Mouse (Mus musculus) G1E (cell line): ENCODE measurements at regions not wholly inside any gene's neighbourhood (a gene's known extent, or its start where the extent isn't known, plus 50 kb on each side); places are given as distances from the start of the nearest gene placed in this dataset.

Experiments used
- ATAC-seq: 2 replicates; pipeline ENCODE4 v1.8.0; 2016; ENCODE audit warnings: mild to moderate bottlenecking; ENCODE audit not compliant: insufficient number of reproducible peaks, poor library complexity, low FRiP score, severe bottlenecking; ENCODE audit errors: extremely low read depth
- DNase-seq: peaks from one replicate; pipeline ENCODE4 v3.0.0; 2012; ENCODE audit warnings: low spot score
- H3K27me3 ChIP-seq: 2 replicates; pipeline ENCODE4 v1.6.1; 2012; ENCODE audit warnings: mild to moderate bottlenecking, low read length, inconsistent platforms; ENCODE audit not compliant: insufficient read depth
- H3K36me3 ChIP-seq: replicated peaks from 2 replicates; pipeline ENCODE3; 2012; ENCODE audit warnings: mild to moderate bottlenecking, inconsistent platforms
- H3K4me1 ChIP-seq: 2 replicates; pipeline ENCODE4 v1.6.1; 2012; ENCODE audit warnings: low read depth, low read length, inconsistent platforms, mixed read lengths; ENCODE audit not compliant: insufficient read depth
- H3K4me3 ChIP-seq: 2 replicates; pipeline ENCODE4 v1.5.1; 2012; ENCODE audit warnings: low read depth, mild to moderate bottlenecking, inconsistent platforms, low read length, moderate library complexity, mixed read lengths
- H3K9me3 ChIP-seq: replicated peaks from 2 replicates; pipeline ENCODE4 v1.6.1; 2012; ENCODE audit warnings: inconsistent platforms
- CTCF ChIP-seq: IDR thresholded peaks from 2 replicates; pipeline ENCODE4 v1.5.1; 2012; ENCODE audit warnings: low read depth, low read length, inconsistent platforms, mixed read lengths
- GATA1 ChIP-seq: IDR thresholded peaks from 2 replicates; pipeline ENCODE4 v1.6.1; 2012; ENCODE audit warnings: borderline replicate concordance, low read length, inconsistent platforms, mixed read lengths
- GATA2 ChIP-seq: IDR thresholded peaks from 2 replicates; pipeline ENCODE4 v1.6.1; 2012; ENCODE audit warnings: low read depth, low read length, inconsistent platforms, borderline replicate concordance
- POLR2AphosphoS5 ChIP-seq: IDR thresholded peaks from 2 replicates; pipeline ENCODE4 v1.6.1; 2012; ENCODE audit warnings: low read depth, low read length, inconsistent platforms; ENCODE audit not compliant: insufficient replicate concordance
- TAL1 ChIP-seq: conservative IDR thresholded peaks from 2 replicates; pipeline ENCODE4 v1.6.1; 2012; ENCODE audit warnings: low read depth, low read length, inconsistent platforms, mixed read lengths

DNA sequence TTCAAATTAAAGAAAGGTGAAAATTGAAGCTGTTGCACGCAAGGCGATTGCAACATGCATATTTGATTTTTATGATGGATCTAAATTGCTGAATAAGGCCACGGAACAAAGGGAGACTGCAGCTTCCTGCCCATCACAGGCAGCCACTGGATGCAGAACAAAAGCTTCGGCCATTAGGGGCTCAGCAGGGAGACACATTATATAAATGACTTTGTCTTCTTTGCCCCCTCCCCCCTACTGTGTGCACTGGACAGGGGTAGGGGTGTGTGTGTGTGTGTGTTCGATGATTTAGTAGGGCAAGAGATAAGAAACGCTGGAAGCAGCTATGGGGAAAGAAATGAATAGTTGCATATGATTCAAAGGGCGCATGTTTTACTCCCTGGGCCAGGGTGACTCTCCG lies 481.2 kb upstream of the Pmfbp1 start:
- no peaks in the 10 kb centered on the region for H3K36me3 ChIP-seq
- DNase-seq (no peak), ATAC-seq (no peak)
- TF ChIP-seq CTCF (no peak), GATA2 (no peak), TAL1 (no peak), POLR2AphosphoS5 (no peak)
- no peaks in the 10 kb centered on the region for H3K27me3 ChIP-seq
- H3K4me3 ChIP-seq, result no peak overlapping the region
- H3K4me1 ChIP-seq, result no peaks in the 10 kb centered on the region
- peaks cover 65% of the 10 kb centered on the region for H3K9me3 ChIP-seq

GRCm38 (mm10) chr8:109013577-109013976 lies 480.2 kb upstream of the Pmfbp1 start:
- DNase-seq (no peak), ATAC-seq (no peak)
- peaks cover 60% of the 10 kb centered on the region for H3K9me3 ChIP-seq
- H3K36me3 ChIP-seq, result no peaks in the 10 kb centered on the region
- no peaks in the 10 kb centered on the region for H3K4me1 ChIP-seq
- no peaks in the 10 kb centered on the region for H3K27me3 ChIP-seq
- TF ChIP-seq POLR2AphosphoS5 (no peak), GATA1 (no peak), CTCF (no peak), GATA2 (no peak), TAL1 (no peak)
- no peak overlapping the region for H3K4me3 ChIP-seq

- no peaks in the 10 kb centered on the region for H3K36me3 ChIP-seq
- no peak for TF ChIP-seq GATA2
- TF ChIP-seq TAL1, result no peak
- no peak for TF ChIP-seq POLR2AphosphoS5
- no peak for TF ChIP-seq GATA1
- TF ChIP-seq CTCF, result no peak
- H3K4me1 ChIP-seq, result no peaks in the 10 kb centered on the region
- H3K27me3 ChIP-seq, result no peaks in the 10 kb centered on the region
- H3K9me3 ChIP-seq, result peaks cover 60% of the 10 kb centered on the region
- no peak overlapping the region for H3K4me3 ChIP-seq
- no peak for ATAC-seq
- no peak for DNase-seq
These were observed 479.1 kb upstream of the Pmfbp1 start for GRCm38 (mm10) chr8:109014746-109015145.

GRCm38 (mm10) chr8:109019565-109019964 lies 474.3 kb upstream of the Pmfbp1 start:
- DNase-seq (no peak), ATAC-seq (no peak)
- Histone ChIP-seq H3K4me3 (no peak overlapping the region), H3K36me3 (no peaks in the 10 kb centered on the region), H3K27me3 (no peaks in the 10 kb centered on the region), H3K4me1 (no peaks in the 10 kb centered on the region), H3K9me3 (peaks cover 53% of the 10 kb centered on the region)
- no peak for TF ChIP-seq GATA2
- TF ChIP-seq TAL1, result no peak
- TF ChIP-seq POLR2AphosphoS5, result no peak
- no peak for TF ChIP-seq CTCF
- no peak for TF ChIP-seq GATA1

DNA sequence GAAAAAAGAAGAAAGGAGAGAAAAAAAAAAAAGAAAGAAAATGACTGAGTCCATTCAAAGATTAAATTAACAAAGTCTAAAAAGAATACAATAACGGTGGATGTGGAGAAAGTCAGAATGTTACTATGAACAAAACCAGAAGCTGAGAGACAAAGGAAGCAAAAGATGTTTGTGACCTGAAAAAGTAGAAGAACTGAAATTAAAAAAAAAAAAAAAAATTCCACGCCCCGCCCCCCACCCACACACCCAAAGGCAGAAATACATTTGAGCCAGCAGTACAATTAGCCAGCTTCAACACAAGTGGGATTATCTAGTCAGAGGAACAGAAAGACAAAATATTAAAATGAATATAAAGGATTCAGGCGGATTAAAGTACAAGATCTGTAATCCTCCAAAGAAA lies 473.7 kb upstream of the Pmfbp1 start:
- no peaks in the 10 kb centered on the region for H3K4me1 ChIP-seq
- no peaks in the 10 kb centered on the region for H3K36me3 ChIP-seq
- no peak for ATAC-seq
- no peak overlapping the region for H3K4me3 ChIP-seq
- peaks cover 51% of the 10 kb centered on the region for H3K9me3 ChIP-seq
- TF ChIP-seq CTCF (no peak), GATA2 (no peak), GATA1 (no peak), TAL1 (no peak), POLR2AphosphoS5 (no peak)
- H3K27me3 ChIP-seq, result no peaks in the 10 kb centered on the region
- DNase-seq, result no peak

DNA sequence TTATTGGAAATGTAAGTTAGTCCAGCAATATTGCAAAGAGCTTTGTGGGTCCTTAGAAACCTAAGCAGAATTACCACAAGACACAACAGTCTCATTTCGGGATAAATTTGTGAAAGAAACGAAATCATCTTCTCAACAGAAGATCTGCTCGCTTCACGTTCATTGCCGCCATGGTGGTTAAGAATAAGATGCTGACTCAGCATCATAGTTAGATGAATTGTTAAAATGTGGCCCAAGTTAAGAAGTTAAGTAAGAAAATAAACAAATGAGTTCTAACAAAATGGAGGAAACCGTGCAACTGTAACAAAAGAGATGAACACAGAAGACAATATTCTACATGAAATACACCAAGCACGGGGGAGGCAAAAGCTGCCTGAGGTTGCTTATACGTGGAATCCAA lies 465.9 kb upstream of the Pmfbp1 start:
- ATAC-seq, result no peak
- H3K4me1 ChIP-seq, result no peaks in the 10 kb centered on the region
- no peak for DNase-seq
- H3K36me3 ChIP-seq, result no peaks in the 10 kb centered on the region
- H3K9me3 ChIP-seq, result peaks cover 27% of the 10 kb centered on the region
- no peaks in the 10 kb centered on the region for H3K27me3 ChIP-seq
- no peak for TF ChIP-seq TAL1
- no peak overlapping the region for H3K4me3 ChIP-seq

DNA sequence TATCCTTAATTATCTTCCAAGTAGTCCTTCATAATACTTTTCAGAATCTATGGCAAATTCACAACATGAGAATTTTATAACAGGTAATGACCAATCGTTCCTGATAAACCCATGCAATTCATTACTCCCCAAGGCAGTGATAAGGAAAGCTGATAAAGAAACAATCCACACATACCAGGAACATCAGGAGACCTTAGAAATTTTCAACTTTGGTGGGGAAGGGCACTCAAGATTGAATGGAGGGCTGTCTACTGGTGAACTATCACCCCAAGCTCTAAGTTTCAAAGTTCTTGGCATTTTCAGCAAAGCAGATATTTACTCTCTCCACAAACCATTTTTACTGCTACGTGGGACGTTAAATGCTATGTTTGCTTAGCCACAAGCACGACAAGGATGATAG lies 440.2 kb upstream of the Pmfbp1 start:
- H3K4me1 ChIP-seq, result no peaks in the 10 kb centered on the region
- no peak for ATAC-seq
- TF ChIP-seq TAL1, result no peak

GRCm38 (mm10) chr8:109059152-109059551 lies 434.7 kb upstream of the Pmfbp1 start:
- Histone ChIP-seq H3K9me3 (peaks cover 49% of the 10 kb centered on the region), H3K4me3 (no peak overlapping the region), H3K27me3 (no peaks in the 10 kb centered on the region), H3K36me3 (no peaks in the 10 kb centered on the region), H3K4me1 (no peaks in the 10 kb centered on the region)
- ATAC-seq (no peak), DNase-seq (no peak)
- TF ChIP-seq POLR2AphosphoS5 (no peak), CTCF (no peak), GATA2 (no peak), TAL1 (no peak), GATA1 (no peak)

More for the DNA sequence above, 440.2 kb upstream of the Pmfbp1 start:
- Histone ChIP-seq H3K36me3 (no peaks in the 10 kb centered on the region), H3K27me3 (no peaks in the 10 kb centered on the region), H3K9me3 (peaks cover 43% of the 10 kb centered on the region), H3K4me3 (no peak overlapping the region)
- DNase-seq, result no peak
